Comparison of ENCODE assay signal across 9 mouse cellular contexts in the genomic region with DNA sequence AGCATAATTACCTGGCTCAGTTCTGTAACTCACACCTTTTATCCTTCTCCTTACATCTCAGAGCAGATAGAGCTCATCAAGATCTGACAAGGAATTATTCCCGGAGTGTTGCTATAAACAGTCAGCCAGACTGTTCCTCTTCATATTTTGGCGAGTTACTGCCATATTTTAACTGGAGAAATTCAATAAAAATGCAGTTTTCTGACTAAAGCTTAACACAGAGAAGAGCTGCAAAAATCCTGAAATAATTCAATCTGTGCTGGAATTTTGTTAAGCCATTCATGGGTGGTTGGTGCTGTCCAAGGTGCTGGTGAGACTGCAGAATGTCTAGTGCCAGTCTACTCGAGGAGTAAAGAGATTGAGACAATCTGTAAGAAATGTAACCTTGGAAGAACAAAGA.
DNase-seq lines count a peak whose midpoint lies in the region; ATAC-seq and TF ChIP-seq lines count a peak whose summit lies in the region.
"Had no signal": no experiment of that assay in that cellular context is flagged by ENCODE, and none has a peak within 500 bp of the region (broad histone marks: within the 10 kb centered on the region; RNA-seq: fewer than 3 reads in every experiment).

No protein-coding gene starts in this region.

- H3K36me3 ChIP-seq in kidney, postnatal 0 days (ENCODE audit: insufficient read depth, low read length) = no peaks in the 10 kb centered on the region
- H3K36me3 ChIP-seq in kidney, embryonic 16.5 days (ENCODE audit: insufficient read depth, low read length) = no peaks in the 10 kb centered on the region
- no peaks in the 10 kb centered on the region for H3K36me3 ChIP-seq in MEL (ENCODE audit: control insufficient read depth in 1 of 2, insufficient read depth in 2 of 2, low read length in 2 of 2)
- H3K36me3 ChIP-seq: limb, embryonic 13.5 days had no signal

- ATAC-seq in kidney, postnatal 0 days (replicated peaks; ENCODE audit: low FRiP score, low read depth) = no peak
- no peak for ATAC-seq in kidney, embryonic 16.5 days (ENCODE audit: low FRiP score, low TSS enrichment)

- no peak overlapping the region for H3K9ac ChIP-seq in kidney, postnatal 0 days (ENCODE audit: low read depth, low read length)
- no peak overlapping the region for H3K9ac ChIP-seq in kidney, embryonic 16.5 days (replicated peaks; ENCODE audit: low read length)
- no peak overlapping the region for H3K9ac ChIP-seq in MEL (ENCODE audit: control insufficient read depth, low read depth, low read length, poor library complexity, severe bottlenecking)
- H3K9ac ChIP-seq: limb, embryonic 13.5 days had no signal

- H3K79me2 ChIP-seq in MEL (ENCODE audit: control insufficient read depth, insufficient read depth, low read length, poor library complexity) = no peaks in the 10 kb centered on the region

- 36% methylated on average over 3 of the region's 3 CpGs for WGBS in kidney, postnatal 0 days
- 36% methylated on average over 3 of the region's 3 CpGs for WGBS in kidney, embryonic 16.5 days

- peak; percentile 71 for DNase-seq in kidney, postnatal 0 days (ENCODE audit: low spot score)
- DNase-seq in MEL (ENCODE audit: low read depth, low spot score) = peak; percentile 9
- peak; percentile 34 for DNase-seq in adrenal gland, postnatal 25 days
- peak; percentile 4 to 74 for DNase-seq in kidney, postnatal 36 days
- DNase-seq in B cell, adult 2 months = no peak
- DNase-seq in natural killer cell, adult 2 months (ENCODE audit: low spot score in 2 of 2) = no peak
- no peak for DNase-seq in urinary bladder, postnatal 36 days (ENCODE audit: low spot score in 2 of 2)

- no peaks in the 10 kb centered on the region for H3K27me3 ChIP-seq in kidney, postnatal 0 days (ENCODE audit: insufficient read depth, low read length)
- no peaks in the 10 kb centered on the region for H3K27me3 ChIP-seq in kidney, embryonic 16.5 days (ENCODE audit: insufficient read depth, low read length)
- H3K27me3 ChIP-seq in MEL (ENCODE audit: control insufficient read depth in 1 of 2, insufficient read depth in 2 of 2, low read length in 2 of 2) = no peaks in the 10 kb centered on the region
- H3K27me3 ChIP-seq: limb, embryonic 13.5 days had no signal

- no peak overlapping the region for H3K4me2 ChIP-seq in kidney, postnatal 0 days (ENCODE audit: low read length)
- H3K4me2 ChIP-seq in kidney, embryonic 16.5 days (replicated peaks; ENCODE audit: low read depth, low read length) = no peak overlapping the region
- H3K4me2 ChIP-seq: limb, embryonic 13.5 days had no signal

- H3K27ac ChIP-seq in kidney, postnatal 0 days = no peak overlapping the region
- no peak overlapping the region for H3K27ac ChIP-seq in kidney, embryonic 16.5 days (ENCODE audit: low read length)
- H3K27ac ChIP-seq in MEL (ENCODE audit: control insufficient read depth, low read depth, low read length) = no peak overlapping the region
- H3K27ac ChIP-seq: limb, embryonic 13.5 days had no signal

- H3K9me3 ChIP-seq in kidney, postnatal 0 days (replicated peaks; ENCODE audit: low read length) = no peaks in the 10 kb centered on the region
- H3K9me3 ChIP-seq in kidney, embryonic 16.5 days (ENCODE audit: low read length) = no peaks in the 10 kb centered on the region
- no peaks in the 10 kb centered on the region for H3K9me3 ChIP-seq in MEL (replicated peaks; ENCODE audit: insufficient read depth, low read length)
- H3K9me3 ChIP-seq: limb, embryonic 13.5 days had no signal

- H3K4me3 ChIP-seq in kidney, postnatal 0 days (replicated peaks; ENCODE audit: low read depth, low read length) = no peak overlapping the region
- H3K4me3 ChIP-seq in kidney, embryonic 16.5 days (ENCODE audit: low read length) = no peak overlapping the region
- no peak overlapping the region for H3K4me3 ChIP-seq in MEL (ENCODE audit: control insufficient read depth in 1 of 2, insufficient read depth in 1 of 2, low read depth in 2 of 2, low read length in 2 of 2)
- H3K4me3 ChIP-seq: limb, embryonic 13.5 days had no signal

- TF ChIP-seq CTCF in kidney, postnatal 0 days (IDR thresholded peaks at IDR 0.05; ENCODE audit: low read depth) = no peak
- TF ChIP-seq CTCF in MEL (IDR thresholded peaks at IDR 0.05 in 2 of 3, conservative IDR thresholded peaks at IDR 0.05 in 1 of 3; ENCODE audit: control insufficient read depth in 1 of 3, insufficient read depth in 1 of 3, low read depth in 2 of 3, low read length in 3 of 3, poor library complexity in 1 of 3, severe bottlenecking in 1 of 3) = no peak

- no peaks in the 10 kb centered on the region for H3K4me1 ChIP-seq in kidney, postnatal 0 days (replicated peaks; ENCODE audit: insufficient read depth, low read length)
- no peaks in the 10 kb centered on the region for H3K4me1 ChIP-seq in kidney, embryonic 16.5 days (ENCODE audit: insufficient read depth, low read length)
- H3K4me1 ChIP-seq in MEL (ENCODE audit: control insufficient read depth in 1 of 2, insufficient read depth in 2 of 2, low read length in 2 of 2) = no peaks in the 10 kb centered on the region
- H3K4me1 ChIP-seq: limb, embryonic 13.5 days had no signal

- TF ChIP-seq RAD21 in MEL (IDR thresholded peaks at IDR 0.05; ENCODE audit: low read depth, low read length) = no peak

- no peak for TF ChIP-seq POLR2A in MEL (IDR thresholded peaks at IDR 0.05; ENCODE audit: control insufficient read depth in 1 of 2, insufficient read depth in 1 of 2, low read depth in 1 of 2, low read length in 2 of 2, poor library complexity in 1 of 2)

- TF ChIP-seq EP300 in MEL (IDR thresholded peaks at IDR 0.05; ENCODE audit: low read depth in 1 of 2, low read length in 2 of 2) = no peak

TF ChIP-seq in MEL, 35 proteins besides CTCF, POLR2A, EP300 and RAD21:
- TF ChIP-seq RCOR1 (IDR thresholded peaks at IDR 0.05; ENCODE audit: low read depth, low read length) (no peak), USF2 (IDR thresholded peaks at IDR 0.05; ENCODE audit: borderline replicate concordance in 1 of 2, insufficient read depth in 1 of 2, low read depth in 1 of 2, low read length in 2 of 2) (no peak), POLR2AphosphoS2 (IDR thresholded peaks at IDR 0.05; ENCODE audit: low read length) (no peak), MEF2A (IDR thresholded peaks at IDR 0.05; ENCODE audit: extremely low read depth, insufficient replicate concordance, low read depth, low read length, poor library complexity, severe bottlenecking) (no peak), GATA1 (IDR thresholded peaks at IDR 0.05; ENCODE audit: low read depth, low read length) (no peak), ZNF384 (IDR thresholded peaks at IDR 0.05; ENCODE audit: low read depth, low read length) (no peak), MAFK (IDR thresholded peaks at IDR 0.05; ENCODE audit: borderline replicate concordance, low read depth, low read length) (no peak), ETS1 (IDR thresholded peaks at IDR 0.05; ENCODE audit: low read depth, low read length) (no peak), CHD1 (IDR thresholded peaks at IDR 0.05; ENCODE audit: low read depth, low read length) (no peak), USF1 (IDR thresholded peaks at IDR 0.05; ENCODE audit: low read depth, low read length) (no peak), MAZ (IDR thresholded peaks at IDR 0.05; ENCODE audit: low read depth, low read length) (no peak), TAL1 (IDR thresholded peaks at IDR 0.05; ENCODE audit: low read length) (no peak), ZMIZ1 (IDR thresholded peaks at IDR 0.05; ENCODE audit: low read depth, low read length) (no peak), MYB (IDR thresholded peaks at IDR 0.05; ENCODE audit: low read depth, low read length) (no peak), SMC3 (IDR thresholded peaks at IDR 0.05; ENCODE audit: low read depth, low read length) (no peak)

Comparison
In these comparisons a context has a peak if more than half of its experiments do, and no peak if none do; other contexts are left out.
1. DNase-seq: peak in kidney, postnatal 0 days (single experiment), MEL (single experiment), adrenal gland, postnatal 25 days (single experiment) and kidney, postnatal 36 days (2 of 2); none in B cell, adult 2 months (0 of 2), natural killer cell, adult 2 months (0 of 2) and urinary bladder, postnatal 36 days (0 of 2).